Mouse (Mus musculus): ENCODE data around the gene Tmtc4.

- TF ChIP-seq CTCF (IDR thresholded peaks at IDR 0.05; ENCODE audit: borderline replicate concordance, insufficient read depth, low read length): no peak
- TF ChIP-seq POLR2A (IDR thresholded peaks at IDR 0.05; ENCODE audit: low read depth, low read length): no peak
These were observed 15.8 kb downstream of the Tmtc4 start for GRCm38 (mm10) chr14:122968049-122968448.
